Mouse (Mus musculus) embryo, embryonic 11.5 days (tissue): ENCODE measurements around the gene Fbxl22.

Source experiments
- DNase-seq: peaks from one replicate; pipeline ENCODE4 v3.0.0-alpha.2; 2012; ENCODE audit warnings: low read depth, low spot score

The Fbxl22 gene

DNA sequence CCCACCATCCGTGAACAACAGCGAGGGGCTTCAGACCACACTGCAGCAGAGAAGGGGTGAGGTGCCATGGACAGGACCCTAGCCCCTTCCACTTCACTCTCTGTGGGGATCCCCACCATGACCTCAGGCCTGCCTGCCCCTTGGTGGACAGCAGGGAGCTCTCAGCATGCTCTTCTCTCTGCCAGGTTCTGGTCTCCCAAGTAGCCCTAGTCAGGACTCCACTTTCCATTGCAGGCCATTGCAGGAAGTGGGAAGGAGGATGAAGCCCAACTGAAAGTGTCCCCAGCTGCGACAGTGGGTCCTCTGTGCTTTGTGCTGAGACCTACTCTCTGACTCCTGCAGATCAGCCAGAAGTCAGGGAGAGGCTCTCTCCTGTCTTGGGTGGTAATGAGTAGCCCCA is 6.7 kb downstream of the Fbxl22 start:
- no peak for DNase-seq

- no peak for DNase-seq
Observed at GRCm38 (mm10) chr9:66506424-66506823, 8.0 kb downstream of the Fbxl22 start.

DNA sequence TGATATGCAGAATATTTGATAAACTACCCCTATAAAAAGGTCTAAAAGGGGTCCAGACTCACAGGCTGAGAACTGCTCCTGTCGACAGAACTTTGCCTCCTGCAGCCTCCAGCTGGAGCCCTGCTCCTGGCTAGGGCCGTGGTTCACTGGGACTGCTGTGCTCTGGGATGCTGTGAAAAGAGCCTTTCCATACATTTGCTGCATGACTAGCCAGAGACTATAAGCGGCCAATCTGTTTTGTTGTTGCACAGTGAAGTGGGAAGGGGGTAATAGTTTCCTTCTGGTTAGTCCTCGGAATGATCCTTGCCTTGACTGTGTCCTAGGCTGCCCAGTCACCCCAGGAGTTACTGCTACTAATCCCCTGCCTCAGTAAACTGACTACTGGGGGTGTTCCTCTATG is 8.4 kb downstream of the Fbxl22 start:
- no peak for DNase-seq

DNA sequence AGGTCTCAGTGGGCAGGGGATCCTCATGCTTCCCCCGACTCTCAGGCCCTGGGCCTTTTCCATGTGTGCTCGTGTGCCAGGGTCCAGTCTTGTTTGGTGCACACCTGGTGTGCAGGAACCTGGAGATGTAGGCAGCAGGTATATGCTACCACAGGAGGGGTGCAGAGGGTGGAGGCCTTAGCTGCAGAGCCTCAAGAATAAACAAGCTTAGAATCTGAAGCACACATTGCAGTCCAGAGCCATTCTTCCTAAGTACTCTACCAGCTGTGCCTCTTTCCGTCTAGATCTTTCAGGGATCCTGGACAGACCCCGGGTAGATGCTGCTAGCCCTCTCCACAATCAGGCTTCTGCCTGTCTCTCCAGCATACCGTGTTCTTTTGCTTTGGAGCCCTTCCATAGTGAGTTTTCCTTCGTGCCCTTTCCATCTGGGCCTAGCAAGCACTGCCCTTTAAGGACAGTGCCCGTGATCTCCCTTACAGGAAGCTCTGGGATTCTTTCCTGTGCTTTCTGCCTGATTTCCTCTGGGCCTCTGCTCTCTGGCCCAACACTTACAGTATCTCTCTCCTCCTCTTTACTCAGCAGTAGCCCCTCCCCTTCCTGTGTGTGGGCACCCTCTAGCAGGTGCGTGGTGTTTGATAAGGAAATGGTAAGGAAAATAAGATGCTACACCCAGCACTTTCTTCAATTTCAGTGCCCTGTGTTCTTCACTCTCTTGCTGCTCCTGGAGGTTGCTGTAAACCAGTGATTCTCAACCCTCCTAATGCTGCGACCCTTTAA is 9.1 kb downstream of the Fbxl22 start:
- DNase-seq, result no peak

- DNase-seq, result no peak
Observed at GRCm38 (mm10) chr9:66504518-66504917, 9.9 kb downstream of the Fbxl22 start.

DNA sequence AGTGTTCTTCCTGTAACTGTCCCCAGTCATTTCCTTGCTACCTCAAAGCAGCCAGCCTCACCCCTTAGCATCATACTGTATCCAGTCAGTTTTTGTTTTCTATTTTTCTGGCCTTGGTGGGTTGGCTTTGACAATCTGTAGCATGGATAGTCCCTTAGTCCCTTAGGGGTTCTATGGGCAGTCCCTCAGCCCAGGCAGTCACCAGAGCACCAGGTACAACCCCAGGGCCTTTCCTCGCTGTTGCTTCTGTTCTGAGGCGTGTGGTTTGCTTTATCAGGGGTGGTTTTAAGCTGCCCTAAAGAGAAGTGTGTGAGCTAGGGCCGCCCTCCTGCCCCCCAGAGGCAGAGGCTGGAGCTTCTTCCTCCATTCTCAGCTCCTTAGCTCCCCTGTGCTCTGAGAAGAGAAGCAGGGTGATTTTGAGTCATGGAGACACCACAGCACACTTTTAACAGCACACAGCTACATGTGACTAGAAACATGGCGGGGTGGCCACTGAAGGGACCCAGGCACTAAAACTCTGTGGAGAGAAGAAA is 10.4 kb downstream of the Fbxl22 start:
- no peak for DNase-seq

- no peak for DNase-seq
Observed at GRCm38 (mm10) chr9:66501248-66501647, 13.1 kb downstream of the Fbxl22 start.

GRCm38 (mm10) chr9:66493992-66494391 is 20.4 kb downstream of the Fbxl22 start:
- DNase-seq, result no peak

- no peak for DNase-seq
Observed at GRCm38 (mm10) chr9:66492361-66492760, 22.0 kb downstream of the Fbxl22 start.

- no peak for DNase-seq
Observed at GRCm38 (mm10) chr9:66488786-66489185, 25.6 kb downstream of the Fbxl22 start.

GRCm38 (mm10) chr9:66483429-66483828 is 31.0 kb downstream of the Fbxl22 start:
- no peak for DNase-seq

DNA sequence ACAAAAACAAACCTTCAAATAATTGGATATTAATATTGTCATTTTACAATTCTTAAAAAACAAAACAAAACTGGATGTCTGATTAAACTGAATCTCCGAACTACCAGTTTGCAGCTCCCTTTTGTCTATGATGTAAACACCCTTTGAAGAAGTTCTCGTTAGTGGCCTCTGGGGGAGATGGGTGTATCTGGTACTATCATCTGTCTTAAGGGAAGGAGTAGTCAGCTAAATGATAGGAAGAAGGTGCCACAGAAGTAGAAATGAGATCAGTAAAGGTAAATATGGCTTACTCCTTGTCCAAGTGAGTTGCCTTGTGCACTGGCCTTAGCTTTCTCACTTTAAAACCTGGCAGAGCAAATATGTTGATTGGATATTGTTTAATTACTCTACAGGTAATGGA is 36.6 kb downstream of the Fbxl22 start:
- no peak for DNase-seq

GRCm38 (mm10) chr9:66465087-66465486 is 49.3 kb downstream of the Fbxl22 start:
- DNase-seq, result peak; percentile 19
